Mouse (Mus musculus) hindbrain, embryonic 10.5 days (tissue): ENCODE measurements at regions not wholly inside any gene's neighbourhood (a gene's known extent, or its start where the extent isn't known, plus 50 kb on each side); places are given as distances from the start of the nearest gene placed in this dataset.
"Not testable (repeated sequence)": the region's sequence is repeated elsewhere in the genome, so short reads cannot be mapped to it uniquely, and the experiment has no call there.

Source experiments
- DNase-seq: peaks from one replicate; pipeline ENCODE4 v3.0.0-alpha.2; 2017; ENCODE audit warnings: low spot score
- H3K27ac ChIP-seq: fragments of 300-500 bp; sonication (generic); 2 replicates; pipeline ENCODE4 v1.5.1; 2016; ENCODE audit warnings: mild to moderate bottlenecking, moderate library complexity
- H3K27me3 ChIP-seq: fragments of 300-500 bp; sonication (generic); 2 replicates; pipeline ENCODE4 v1.6.1; 2016; ENCODE audit warnings: mild to moderate bottlenecking; ENCODE audit not compliant: poor library complexity, insufficient read depth, severe bottlenecking
- H3K36me3 ChIP-seq: fragments of 300-500 bp; sonication (generic); 2 replicates; pipeline ENCODE4 v1.6.1; 2016; ENCODE audit warnings: mild to moderate bottlenecking, moderate library complexity
- H3K4me1 ChIP-seq: fragments of 300-500 bp; sonication (generic); replicated peaks from 2 replicates; pipeline ENCODE4 v1.6.1; 2016; ENCODE audit warnings: mild to moderate bottlenecking
- H3K4me3 ChIP-seq: fragments of 300-500 bp; sonication (generic); 2 replicates; pipeline ENCODE4 v1.5.1; 2016; ENCODE audit warnings: mild to moderate bottlenecking, moderate library complexity
- H3K9me3 ChIP-seq: fragments of 300-500 bp; sonication (generic); 2 replicates; pipeline ENCODE4 v1.6.1; 2016; ENCODE audit warnings: mild to moderate bottlenecking, moderate library complexity
- WGBS: fragments of 180-500 bp; shearing (Covaris S2); methylation state at CpG from one replicate; pipeline ENCODE4 v1.1.7; 2016; 5-methylcytosine and 5-hydroxymethylcytosine counted together

DNA sequence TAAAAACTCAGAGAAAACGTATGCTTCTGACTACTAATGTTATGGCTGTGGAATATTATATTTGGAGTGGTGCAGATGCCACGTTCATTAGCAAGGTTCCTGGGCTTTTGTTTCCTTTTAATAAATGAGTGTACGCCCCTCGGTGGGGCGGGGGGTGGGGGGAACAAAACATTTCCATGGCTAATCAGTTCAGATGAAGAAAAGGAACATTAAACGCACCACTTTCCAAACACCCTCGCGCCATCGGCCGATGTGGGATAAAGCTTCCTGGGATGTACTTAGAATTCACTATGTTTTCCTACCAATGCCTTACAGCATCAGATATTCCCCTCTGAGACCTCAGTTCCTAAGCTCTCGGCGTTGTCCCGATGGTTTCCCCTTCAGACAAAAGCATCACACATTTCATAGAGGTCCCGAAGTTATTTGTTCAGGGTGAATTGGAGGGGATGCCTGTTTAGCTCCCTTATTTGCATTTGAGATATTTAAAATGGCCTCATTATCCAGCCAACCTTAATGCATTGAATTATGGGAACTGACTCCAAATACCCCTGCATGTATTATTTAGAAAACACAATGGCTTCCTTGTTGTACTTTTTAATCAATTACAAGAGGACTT is 155.5 kb upstream of the Pmfbp1 start:
- H3K27me3 ChIP-seq, result no peaks in the 10 kb centered on the region
- DNase-seq, result no peak
- H3K9me3 ChIP-seq, result no peaks in the 10 kb centered on the region
- WGBS, result 75% methylated on average over 14 of the region's 14 CpGs
- peaks cover 18% of the 10 kb centered on the region for H3K4me1 ChIP-seq
- no peaks in the 10 kb centered on the region for H3K36me3 ChIP-seq
- no peak overlapping the region for H3K4me3 ChIP-seq
- peak overlapping the region; percentile 51; the same call in 1 of the 2 replicates for H3K27ac ChIP-seq

GRCm38 (mm10) chr8:109340647-109341046 is 153.2 kb upstream of the Pmfbp1 start:
- WGBS, result 94% methylated on average over 21 of the region's 21 CpGs

DNA sequence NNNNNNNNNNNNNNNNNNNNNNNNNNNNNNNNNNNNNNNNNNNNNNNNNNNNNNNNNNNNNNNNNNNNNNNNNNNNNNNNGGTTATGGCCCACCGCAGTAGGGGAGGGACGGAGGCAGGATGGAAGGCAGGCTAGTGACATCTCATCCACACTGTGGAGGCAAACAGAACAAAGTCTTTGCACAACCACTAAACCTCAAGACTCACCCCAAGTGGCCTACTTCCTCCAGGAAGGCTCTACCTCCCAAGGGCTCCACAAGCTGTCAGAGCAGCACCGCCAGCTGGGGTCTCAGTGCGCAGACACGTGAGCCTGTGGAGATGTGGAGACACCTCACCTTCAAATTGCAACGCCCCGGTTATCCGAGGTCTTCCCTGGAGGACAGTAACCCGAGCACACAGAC is 138.7 kb upstream of the Pmfbp1 start:
- Histone ChIP-seq H3K36me3 (no peaks in the 10 kb centered on the region), H3K27ac (0 out of 2 replicates have a peak overlapping the region, but pooled peaks have one; percentile 37), H3K27me3 (no peaks in the 10 kb centered on the region), H3K4me3 (no peak overlapping the region), H3K4me1 (peaks cover 60% of the 10 kb centered on the region), H3K9me3 (no peaks in the 10 kb centered on the region)
- no peak for DNase-seq
- WGBS, result 86% methylated on average over 9 of the region's 9 CpGs

More at GRCm38 (mm10) chr8:109340647-109341046, 153.2 kb upstream of the Pmfbp1 start:
- H3K4me1 ChIP-seq, result peaks cover 18% of the 10 kb centered on the region
- not testable (repeated sequence) for DNase-seq, H3K36me3 ChIP-seq, H3K9me3 ChIP-seq, H3K4me3 ChIP-seq, H3K27ac ChIP-seq, H3K27me3 ChIP-seq

GRCm38 (mm10) chr8:109359396-109360051 is 134.3 kb upstream of the Pmfbp1 start:
- Histone ChIP-seq H3K4me3 (peak overlapping the region; percentile 41), H3K27me3 (no peaks in the 10 kb centered on the region), H3K4me1 (peaks cover 43% of the 10 kb centered on the region), H3K9me3 (no peaks in the 10 kb centered on the region), H3K36me3 (no peaks in the 10 kb centered on the region), H3K27ac (peak overlapping the region; percentile 89)
- WGBS, result 23% methylated on average over 16 of the region's 16 CpGs
- DNase-seq, result peak; percentile 45

GRCm38 (mm10) chr8:109360081-109360715 is 133.6 kb upstream of the Pmfbp1 start:
- H3K27ac ChIP-seq, result peak overlapping the region; percentile 89
- peak; percentile 70 for DNase-seq
- H3K9me3 ChIP-seq, result no peaks in the 10 kb centered on the region
- peaks cover 43% of the 10 kb centered on the region for H3K4me1 ChIP-seq
- peak overlapping the region; percentile 41 for H3K4me3 ChIP-seq
- H3K27me3 ChIP-seq, result no peaks in the 10 kb centered on the region
- 19% methylated on average over 14 of the region's 14 CpGs for WGBS
- H3K36me3 ChIP-seq, result no peaks in the 10 kb centered on the region

DNA sequence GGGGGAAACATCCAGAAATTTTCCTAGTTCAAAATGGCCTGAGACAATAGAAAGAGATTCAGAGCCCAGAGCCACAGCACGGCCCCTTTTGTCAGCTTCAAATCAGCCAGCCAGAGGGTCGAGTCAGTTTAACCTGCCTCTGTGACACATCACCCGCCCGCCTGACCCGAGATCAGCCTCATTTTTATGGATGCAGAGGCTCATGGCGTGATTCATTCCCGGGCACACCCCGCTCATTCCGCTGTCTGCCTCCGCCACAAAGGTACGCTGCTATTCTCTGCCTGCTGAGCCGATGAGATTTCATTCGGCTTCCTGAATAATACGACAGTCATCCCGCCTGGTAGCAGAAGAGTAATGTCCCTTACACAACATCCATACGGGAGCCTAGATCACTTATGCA is 132.9 kb upstream of the Pmfbp1 start:
- 7% methylated on average over 16 of the region's 16 CpGs for WGBS
- Histone ChIP-seq H3K9me3 (no peaks in the 10 kb centered on the region), H3K27me3 (no peaks in the 10 kb centered on the region), H3K4me1 (peaks cover 43% of the 10 kb centered on the region), H3K4me3 (peak overlapping the region; percentile 41), H3K36me3 (no peaks in the 10 kb centered on the region), H3K27ac (peak overlapping the region; percentile 89)
- DNase-seq, result peak; percentile 84

- no peaks in the 10 kb centered on the region for H3K9me3 ChIP-seq
- no peak for DNase-seq
- 85% methylated on average over 7 of the region's 7 CpGs for WGBS
- no peak overlapping the region for H3K4me3 ChIP-seq
- H3K27ac ChIP-seq, result peak overlapping the region; percentile 80
- H3K36me3 ChIP-seq, result no peaks in the 10 kb centered on the region
- no peaks in the 10 kb centered on the region for H3K27me3 ChIP-seq
- H3K4me1 ChIP-seq, result peaks cover 43% of the 10 kb centered on the region
Measured at GRCm38 (mm10) chr8:109361575-109362361, 132.1 kb upstream of the Pmfbp1 start.

- no peak for DNase-seq
- peaks cover 37% of the 10 kb centered on the region for H3K4me1 ChIP-seq
- H3K9me3 ChIP-seq, result no peaks in the 10 kb centered on the region
- H3K4me3 ChIP-seq, result no peak overlapping the region
- H3K27ac ChIP-seq, result no peak overlapping the region
- WGBS, result 94% methylated on average over 15 of the region's 15 CpGs
- no peaks in the 10 kb centered on the region for H3K36me3 ChIP-seq
- H3K27me3 ChIP-seq, result no peaks in the 10 kb centered on the region
Measured at GRCm38 (mm10) chr8:109363185-109363845, 130.5 kb upstream of the Pmfbp1 start.

DNA sequence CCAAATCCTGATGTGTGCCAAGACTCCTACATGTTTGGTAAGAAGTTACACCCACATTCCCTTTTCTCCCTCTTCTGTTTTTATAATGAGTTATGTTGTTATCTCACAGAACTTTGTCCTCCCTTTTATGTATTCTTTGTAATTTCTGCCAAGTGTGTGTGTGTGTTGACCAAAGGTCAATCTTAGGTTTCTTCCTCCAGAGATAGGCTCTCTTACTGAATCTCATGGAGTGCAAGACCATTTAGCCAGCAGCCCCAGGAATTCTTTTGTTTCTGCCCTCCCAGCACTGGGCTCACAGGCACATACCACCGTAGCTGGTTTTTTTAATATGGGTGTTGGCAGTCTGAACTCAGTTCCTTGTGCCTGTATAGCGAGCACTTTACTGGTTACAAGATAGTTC is 119.8 kb upstream of the Pmfbp1 start:
- no peaks in the 10 kb centered on the region for H3K36me3 ChIP-seq
- no peak overlapping the region for H3K27ac ChIP-seq
- 77% methylated on average over 2 of the region's 2 CpGs for WGBS
- DNase-seq, result no peak
- no peak overlapping the region for H3K4me3 ChIP-seq
- no peaks in the 10 kb centered on the region for H3K9me3 ChIP-seq
- H3K4me1 ChIP-seq, result no peaks in the 10 kb centered on the region
- no peaks in the 10 kb centered on the region for H3K27me3 ChIP-seq

- H3K9me3 ChIP-seq, result no peaks in the 10 kb centered on the region
- 89% methylated on average over 3 of the region's 3 CpGs for WGBS
- H3K4me3 ChIP-seq, result no peak overlapping the region
- H3K27me3 ChIP-seq, result no peaks in the 10 kb centered on the region
- H3K27ac ChIP-seq, result no peak overlapping the region
- H3K36me3 ChIP-seq, result no peaks in the 10 kb centered on the region
- peaks cover 3% of the 10 kb centered on the region; the same call in 1 of the 2 replicates for H3K4me1 ChIP-seq
- DNase-seq, result no peak
Measured at GRCm38 (mm10) chr8:109384881-109385280, 108.9 kb upstream of the Pmfbp1 start.

- no peaks in the 10 kb centered on the region for H3K27me3 ChIP-seq
- WGBS, result 87% methylated on average over 6 of the region's 6 CpGs
- no peak overlapping the region for H3K4me3 ChIP-seq
- H3K36me3 ChIP-seq, result no peaks in the 10 kb centered on the region
- no peaks in the 10 kb centered on the region for H3K9me3 ChIP-seq
- H3K4me1 ChIP-seq, result peaks cover 7% of the 10 kb centered on the region; the same call in 1 of the 2 replicates
- no peak for DNase-seq
- H3K27ac ChIP-seq, result peak overlapping the region; percentile 3; the same call in 1 of the 2 replicates
Measured at GRCm38 (mm10) chr8:109395133-109395855, 98.5 kb upstream of the Pmfbp1 start.

- peaks cover 7% of the 10 kb centered on the region; the same call in 1 of the 2 replicates for H3K4me1 ChIP-seq
- no peak overlapping the region for H3K27ac ChIP-seq
- no peaks in the 10 kb centered on the region for H3K27me3 ChIP-seq
- no peak for DNase-seq
- no peak overlapping the region for H3K4me3 ChIP-seq
- 78% methylated on average over 11 of the region's 11 CpGs for WGBS
- H3K36me3 ChIP-seq, result no peaks in the 10 kb centered on the region
- peaks cover 7% of the 10 kb centered on the region; the same call in 1 of the 2 replicates for H3K9me3 ChIP-seq
Measured at GRCm38 (mm10) chr8:109399616-109400015, 94.2 kb upstream of the Pmfbp1 start.
